Mouse (Mus musculus) liver, embryonic 13.5 days (tissue): Measurements from ENCODE around the gene Crybg2. TPM values are rescaled to one million over a fixed set of nuclear protein-coding genes. Genes with fewer than 3 reads are reported as not detected.

Source experiments
- ATAC-seq: fragments of 200-750 bp; cut with Nextera tagmentation; 2 replicates; pipeline ENCODE4 v1.8.0; 2017; ENCODE audit warnings: low read depth, mild to moderate bottlenecking, moderate number of reproducible peaks, moderate library complexity
- DNase-seq: peaks from one replicate; pipeline ENCODE4 v3.0.0; 2022
- H3K27ac ChIP-seq: fragments of 300-500 bp; sonication (generic); 2 replicates; pipeline ENCODE4 v1.5.1; 2015; ENCODE audit warnings: moderate library complexity, mild to moderate bottlenecking, inconsistent platforms
- H3K27me3 ChIP-seq: fragments of 300-500 bp; sonication (generic); 2 replicates; pipeline ENCODE4 v1.6.1; 2015; ENCODE audit warnings: mild to moderate bottlenecking, inconsistent platforms
- H3K36me3 ChIP-seq: fragments of 300-500 bp; sonication (generic); 2 replicates; pipeline ENCODE4 v1.6.1; 2015; ENCODE audit warnings: mild to moderate bottlenecking, inconsistent platforms
- H3K4me1 ChIP-seq: fragments of 300-500 bp; sonication (generic); replicated peaks from 2 replicates; pipeline ENCODE4 v1.6.1; 2015; ENCODE audit warnings: inconsistent platforms
- H3K4me2 ChIP-seq: fragments of 300-500 bp; sonication (generic); 2 replicates; pipeline ENCODE4 v1.6.1; 2015; ENCODE audit warnings: inconsistent platforms, mild to moderate bottlenecking, moderate library complexity
- H3K4me3 ChIP-seq: fragments of 300-500 bp; sonication (generic); replicated peaks from 2 replicates; pipeline ENCODE4 v1.5.1; 2015; ENCODE audit warnings: mild to moderate bottlenecking, inconsistent platforms
- H3K9ac ChIP-seq: fragments of 300-500 bp; sonication (generic); 2 replicates; pipeline ENCODE4 v1.6.1; 2015; ENCODE audit warnings: mild to moderate bottlenecking, inconsistent platforms
- H3K9me3 ChIP-seq: fragments of 300-500 bp; sonication (generic); replicated peaks from 2 replicates; pipeline ENCODE4 v1.6.1; 2016; ENCODE audit warnings: inconsistent platforms
- WGBS: fragments of 180-500 bp; shearing (Covaris S2); methylation state at CpG from one replicate; pipeline ENCODE4 v1.1.7; 2015; ENCODE audit not compliant: insufficient replicate concordance; 5-methylcytosine and 5-hydroxymethylcytosine counted together
- polyA plus RNA-seq: library from polyadenylated mRNA; unstranded; fragments of >200 nt; fragmentation: Nextera tagmentation; extraction: Ambion mirVana; gene quantifications from 2 replicates; pipeline ENCODE4 v1.2.1, GENCODE M21; 2015

Gene Crybg2
- polyA plus RNA-seq, 1 experiment from 2014 or later, result 0.22 TPM

DNA sequence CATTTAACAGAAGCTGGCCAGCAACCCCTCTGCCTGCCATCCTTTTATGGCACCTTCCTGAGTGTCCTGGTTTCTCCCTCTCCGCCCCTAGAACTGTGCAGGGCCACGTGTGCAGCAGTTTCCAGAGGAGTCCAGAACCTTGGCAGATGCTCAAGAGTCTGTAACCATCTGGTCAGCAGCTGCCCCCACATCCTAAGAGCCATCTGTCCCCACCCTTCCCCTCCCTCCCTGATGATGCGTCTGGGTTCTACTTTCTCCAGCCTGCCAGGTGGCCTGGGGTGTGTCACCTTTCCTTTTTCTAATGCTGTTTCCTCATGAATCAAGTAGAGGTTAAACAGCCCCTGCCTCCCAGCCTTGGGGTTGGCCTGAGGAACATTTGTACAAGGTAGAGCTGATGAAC lies 61.7 kb downstream of the Crybg2 start:
- no peaks in the 10 kb centered on the region for H3K27me3 ChIP-seq
- no peaks in the 10 kb centered on the region for H3K9me3 ChIP-seq
- 64% methylated on average over 3 of the region's 3 CpGs for WGBS
- H3K4me1 ChIP-seq, result peaks cover 70% of the 10 kb centered on the region
- DNase-seq (no peak), ATAC-seq (no peak)
- no peak overlapping the region for H3K9ac ChIP-seq
- no peak overlapping the region for H3K27ac ChIP-seq
- H3K4me3 ChIP-seq, result no peak overlapping the region
- no peaks in the 10 kb centered on the region for H3K36me3 ChIP-seq
- no peak overlapping the region for H3K4me2 ChIP-seq

DNA sequence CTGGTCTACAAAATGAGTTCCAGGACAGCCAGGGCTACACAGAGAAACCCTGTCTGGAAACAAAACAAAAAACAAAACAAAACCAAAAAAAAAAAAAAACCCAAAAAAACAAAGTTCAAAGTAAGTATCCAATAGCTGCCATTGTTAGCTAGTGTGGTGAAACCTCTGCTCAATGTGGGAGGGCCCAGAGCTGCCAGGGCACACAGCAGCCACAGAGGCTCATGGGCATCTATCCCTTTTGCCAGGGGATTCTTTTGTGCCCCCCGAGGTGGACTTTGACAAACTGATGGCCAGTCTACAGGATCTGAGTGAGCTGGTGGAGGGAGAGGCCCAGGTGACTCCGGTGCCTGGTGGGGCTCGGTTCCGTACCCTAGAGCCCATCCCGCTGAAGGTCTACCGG lies 62.5 kb downstream of the Crybg2 start:
- no peak overlapping the region for H3K4me2 ChIP-seq
- peaks cover 70% of the 10 kb centered on the region for H3K4me1 ChIP-seq
- DNase-seq (no peak), ATAC-seq (no peak)
- no peak overlapping the region for H3K9ac ChIP-seq
- no peak overlapping the region for H3K4me3 ChIP-seq
- no peaks in the 10 kb centered on the region for H3K27me3 ChIP-seq
- no peaks in the 10 kb centered on the region for H3K9me3 ChIP-seq
- H3K27ac ChIP-seq, result no peak overlapping the region
- WGBS, result 85% methylated on average over 6 of the region's 6 CpGs
- no peaks in the 10 kb centered on the region for H3K36me3 ChIP-seq

DNA sequence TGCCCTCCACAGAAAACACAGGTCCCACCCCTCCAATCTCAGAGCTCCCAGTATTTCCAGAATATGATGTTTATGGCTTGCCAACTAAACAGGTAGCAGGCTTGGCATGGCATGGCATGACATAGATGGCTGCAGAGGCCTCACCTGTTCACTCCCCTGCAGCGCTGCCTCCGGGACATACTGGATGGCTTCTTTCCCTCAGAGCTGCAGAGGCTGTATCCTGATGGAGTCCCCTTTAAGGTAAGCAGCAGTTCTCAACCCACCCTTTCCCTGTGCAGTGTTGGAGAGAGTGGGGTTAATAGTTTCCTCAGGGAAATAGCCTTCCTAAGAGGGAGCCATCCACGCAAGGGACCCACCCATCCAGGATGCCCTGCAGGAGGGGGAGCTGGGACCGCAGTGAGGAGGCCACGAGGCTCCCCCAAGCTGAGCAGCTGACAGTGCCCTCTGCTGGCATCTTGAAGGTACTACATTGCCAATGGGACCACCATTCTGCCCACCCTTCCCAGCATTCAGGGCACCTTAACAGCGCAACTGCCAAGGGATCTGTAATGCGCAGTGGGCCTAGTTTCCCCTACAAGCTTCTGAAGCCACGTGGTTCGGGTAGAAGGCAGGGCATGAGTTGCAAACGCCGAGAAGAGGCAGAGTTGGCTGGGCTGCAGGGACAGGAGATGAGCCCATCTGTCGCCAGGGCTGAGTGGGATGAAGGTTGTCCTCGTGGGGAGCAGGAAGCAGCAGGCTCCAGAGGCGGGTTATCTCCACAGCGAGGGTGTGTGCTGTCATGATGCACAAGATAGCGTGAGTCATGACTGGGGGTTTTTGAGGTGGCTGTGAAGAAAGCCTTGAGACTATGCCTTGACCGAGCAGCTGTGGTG lies 63.3 kb downstream of the Crybg2 start:
- H3K4me2 ChIP-seq, result peak overlapping the region; percentile 43
- no peaks in the 10 kb centered on the region for H3K27me3 ChIP-seq
- no peak overlapping the region for H3K4me3 ChIP-seq
- WGBS, result 12% methylated on average over 17 of the region's 17 CpGs
- no peak overlapping the region; the same call in 1 of the 2 replicates for H3K27ac ChIP-seq
- no peaks in the 10 kb centered on the region for H3K36me3 ChIP-seq
- peak; percentile 48 for DNase-seq
- H3K9me3 ChIP-seq, result no peaks in the 10 kb centered on the region
- no peak for ATAC-seq
- peak overlapping the region; percentile 49 for H3K9ac ChIP-seq
- peaks cover 72% of the 10 kb centered on the region for H3K4me1 ChIP-seq

DNA sequence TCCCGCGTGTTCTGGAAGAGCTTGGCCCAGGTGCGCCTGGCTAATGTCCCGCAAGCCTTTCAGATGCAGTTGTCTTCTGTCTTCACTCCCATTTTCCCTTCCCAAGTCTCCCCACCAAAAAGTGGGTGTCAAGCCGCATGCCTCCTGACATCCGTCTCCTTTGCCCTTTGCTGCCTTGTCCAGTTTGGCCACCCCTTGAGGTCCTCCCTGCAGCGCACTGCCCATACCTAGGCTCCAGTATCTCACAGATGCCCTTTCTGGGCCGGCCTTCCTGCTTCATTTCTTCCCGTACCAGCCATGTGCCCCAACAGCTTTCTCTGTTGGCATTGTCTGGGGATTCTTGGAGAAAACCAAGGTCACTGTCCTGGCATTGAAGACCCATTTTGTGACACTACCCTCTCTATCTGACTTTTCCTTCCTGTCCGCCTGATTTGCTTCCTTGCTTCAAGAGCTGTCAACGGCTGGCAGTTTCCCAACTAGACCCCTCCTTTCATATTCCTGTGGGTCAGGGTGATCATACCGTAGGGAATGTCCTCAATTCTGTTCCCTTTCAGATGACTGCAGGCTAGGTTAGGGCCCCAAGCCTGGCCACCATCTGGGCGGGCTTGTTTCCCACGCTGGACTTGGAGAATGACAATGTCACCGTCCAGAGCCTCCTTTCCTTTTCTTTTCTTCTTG lies 64.9 kb downstream of the Crybg2 start:
- DNase-seq, result no peak
- 77% methylated on average over 15 of the region's 15 CpGs for WGBS
- H3K27ac ChIP-seq, result no peak overlapping the region

DNA sequence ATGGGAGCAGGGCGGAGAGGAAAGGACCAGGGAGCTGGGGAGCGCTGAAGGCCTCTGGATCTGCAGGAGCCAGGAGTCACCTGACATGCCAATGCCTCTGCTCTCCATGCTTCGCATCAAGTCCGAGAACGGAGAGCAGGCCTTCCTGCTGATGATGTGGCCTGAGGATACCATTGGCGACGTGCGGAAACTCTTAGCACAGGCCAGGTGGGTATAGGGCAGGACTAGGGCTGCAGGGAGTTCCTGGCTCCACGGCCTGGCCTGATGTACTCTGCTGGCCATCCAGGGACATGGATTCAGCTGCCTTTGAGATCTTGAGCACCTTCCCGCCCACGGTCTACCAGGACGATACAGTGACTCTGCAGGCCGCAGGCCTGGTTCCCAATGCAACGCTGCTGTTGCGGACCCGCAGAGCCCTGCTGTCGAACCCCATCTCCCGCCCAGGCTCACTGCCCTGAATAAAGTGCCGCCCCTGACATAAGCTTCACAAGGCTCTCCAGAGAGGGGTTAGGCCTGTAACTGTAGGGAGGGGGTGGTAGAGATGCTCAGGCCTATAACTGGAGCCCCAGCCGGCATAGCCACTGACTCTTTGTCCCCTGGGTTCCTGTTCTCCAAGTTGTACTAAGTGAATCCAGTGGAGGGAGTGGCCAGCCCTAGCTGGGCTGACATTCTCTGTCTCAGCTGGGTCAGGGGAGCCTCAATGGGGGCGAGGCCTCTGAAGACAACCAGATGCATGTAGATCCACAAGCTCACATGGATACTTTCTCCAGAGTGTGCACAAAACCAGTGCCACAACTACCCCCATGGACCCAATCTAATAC lies 65.9 kb downstream of the Crybg2 start:
- Histone ChIP-seq H3K27me3 (no peaks in the 10 kb centered on the region), H3K36me3 (peaks cover 12% of the 10 kb centered on the region), H3K9me3 (no peaks in the 10 kb centered on the region), H3K9ac (no peak overlapping the region), H3K4me1 (peaks cover 69% of the 10 kb centered on the region), H3K4me3 (no peak overlapping the region), H3K4me2 (peak overlapping the region; percentile 87; the same call in 1 of the 2 replicates), H3K27ac (no peak overlapping the region)
- no peak for ATAC-seq
- 85% methylated on average over 21 of the region's 21 CpGs for WGBS
- DNase-seq, result no peak

More for the DNA sequence above, 64.9 kb downstream of the Crybg2 start:
- H3K9me3 ChIP-seq, result no peaks in the 10 kb centered on the region
- H3K4me1 ChIP-seq, result peaks cover 72% of the 10 kb centered on the region
- no peaks in the 10 kb centered on the region for H3K27me3 ChIP-seq
- no peak overlapping the region for H3K4me2 ChIP-seq
- no peak overlapping the region for H3K4me3 ChIP-seq
- no peak overlapping the region for H3K9ac ChIP-seq
- peaks cover 3% of the 10 kb centered on the region; the same call in 1 of the 2 replicates for H3K36me3 ChIP-seq
- no peak for ATAC-seq

DNA sequence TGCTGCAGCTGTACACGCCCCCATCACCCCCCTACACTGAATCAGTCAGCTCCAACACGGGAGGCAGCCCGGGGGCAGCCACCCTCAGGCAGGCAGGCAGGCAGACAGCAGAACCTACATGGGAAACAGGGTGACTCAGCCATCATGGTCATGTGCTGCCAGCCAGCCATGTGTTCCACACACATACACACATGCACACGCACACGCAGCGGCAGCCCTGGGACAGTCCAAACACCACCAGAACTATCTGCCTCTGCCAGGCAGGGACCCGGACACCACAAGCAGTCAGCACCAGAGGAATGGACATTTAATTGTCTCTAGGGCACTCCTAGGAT lies 66.5 kb downstream of the Crybg2 start:
- H3K4me2 ChIP-seq, result peak overlapping the region; percentile 87
- H3K36me3 ChIP-seq, result peaks cover 16% of the 10 kb centered on the region
- DNase-seq, result no peak
- H3K9me3 ChIP-seq, result no peaks in the 10 kb centered on the region
- H3K4me1 ChIP-seq, result peaks cover 72% of the 10 kb centered on the region
- H3K9ac ChIP-seq, result peak overlapping the region; percentile 77; the same call in 1 of the 2 replicates
- H3K27ac ChIP-seq, result no peak overlapping the region
- no peaks in the 10 kb centered on the region for H3K27me3 ChIP-seq
- 0 out of 2 replicates have a peak overlapping the region, but pooled peaks have one; percentile 69 for H3K4me3 ChIP-seq
- 67% methylated on average over 7 of the region's 7 CpGs for WGBS
- no peak for ATAC-seq

DNA sequence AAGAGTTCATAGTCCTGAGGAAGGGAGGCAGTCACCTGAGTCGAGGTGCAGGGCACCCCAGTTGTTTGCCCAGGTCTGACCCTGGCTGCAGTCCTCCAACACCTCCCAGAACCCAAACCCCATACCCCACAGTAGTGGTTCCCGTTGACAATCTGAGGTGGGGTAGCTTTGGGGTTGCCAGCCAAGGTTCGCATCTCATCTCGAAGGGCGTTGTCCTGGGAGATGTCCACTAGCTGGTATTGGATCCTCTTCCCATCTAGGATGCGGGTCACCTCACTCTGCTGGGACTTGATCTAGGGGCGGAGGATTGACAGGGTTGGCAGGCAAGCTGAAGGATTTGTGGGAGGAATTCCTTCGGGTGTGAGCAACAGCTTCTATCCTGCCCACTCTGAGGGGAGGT lies 67.2 kb downstream of the Crybg2 start:
- no peaks in the 10 kb centered on the region for H3K27me3 ChIP-seq
- H3K4me2 ChIP-seq, result peak overlapping the region; percentile 87
- DNase-seq, result no peak
- ATAC-seq, result no peak
- H3K9me3 ChIP-seq, result no peaks in the 10 kb centered on the region
- 41% methylated on average over 8 of the region's 8 CpGs for WGBS
- H3K9ac ChIP-seq, result peak overlapping the region; percentile 77
- H3K4me1 ChIP-seq, result peaks cover 78% of the 10 kb centered on the region
- H3K4me3 ChIP-seq, result peak overlapping the region; percentile 69
- peaks cover 22% of the 10 kb centered on the region for H3K36me3 ChIP-seq
- H3K27ac ChIP-seq, result no peak overlapping the region

DNA sequence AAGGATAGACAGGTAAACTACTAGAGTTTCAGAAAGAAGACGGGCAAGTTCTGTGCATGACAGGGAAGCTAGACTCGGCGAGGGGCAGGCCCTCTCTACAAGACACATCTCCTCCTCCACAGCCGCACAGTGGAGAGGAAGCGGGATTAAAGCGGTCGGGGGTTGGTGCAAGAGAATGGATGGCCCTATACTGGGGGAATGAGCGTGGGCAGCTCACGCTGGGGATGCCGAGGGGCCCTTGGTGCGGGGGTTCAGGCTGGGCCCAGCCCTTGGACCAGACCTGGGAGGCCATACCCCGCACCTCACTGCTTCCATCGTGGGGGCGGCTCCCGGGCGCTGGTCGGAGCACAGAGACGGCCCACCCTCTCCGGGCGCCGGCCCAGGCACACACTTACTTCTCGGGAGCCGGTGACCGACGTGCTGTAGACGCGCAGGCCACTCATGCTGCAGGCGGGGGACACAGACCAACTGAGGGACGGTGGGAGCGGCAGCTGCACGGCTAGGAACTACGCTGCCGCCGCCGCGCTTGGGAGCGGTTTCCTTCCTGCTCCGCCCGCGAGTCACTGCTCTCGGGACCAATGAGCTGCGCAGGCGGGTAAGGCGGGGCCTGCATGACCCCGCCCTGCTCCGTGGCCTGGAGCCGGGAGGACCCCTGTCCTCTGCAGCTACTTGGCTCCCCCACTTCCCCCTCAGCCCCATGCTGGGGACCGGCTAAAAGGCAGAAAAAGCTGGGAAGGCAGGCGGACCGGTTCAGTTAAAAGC lies 67.8 kb downstream of the Crybg2 start, which contains the start of gene Sh3bgrl3:
Sh3bgrl3 (minus strand) TSS at position 569 of the 762 bp plus-strand sequence.
- Histone ChIP-seq H3K9me3 (no peaks in the 10 kb centered on the region), H3K27ac (peak within 1 kb of the TSS; percentile 68), H3K36me3 (peaks cover 22% of the 10 kb centered on the region), H3K27me3 (no peaks in the 10 kb centered on the region), H3K9ac (peak within 1 kb of the TSS; percentile 77), H3K4me1 (peaks cover 84% of the 10 kb centered on the region), H3K4me2 (peak within 1 kb of the TSS; percentile 87), H3K4me3 (peak within 1 kb of the TSS; percentile 69)
- under 1% methylated on average over 50 of the region's 50 CpGs for WGBS
- ATAC-seq (peak; percentile 89), DNase-seq (peak; percentile 81)

DNA sequence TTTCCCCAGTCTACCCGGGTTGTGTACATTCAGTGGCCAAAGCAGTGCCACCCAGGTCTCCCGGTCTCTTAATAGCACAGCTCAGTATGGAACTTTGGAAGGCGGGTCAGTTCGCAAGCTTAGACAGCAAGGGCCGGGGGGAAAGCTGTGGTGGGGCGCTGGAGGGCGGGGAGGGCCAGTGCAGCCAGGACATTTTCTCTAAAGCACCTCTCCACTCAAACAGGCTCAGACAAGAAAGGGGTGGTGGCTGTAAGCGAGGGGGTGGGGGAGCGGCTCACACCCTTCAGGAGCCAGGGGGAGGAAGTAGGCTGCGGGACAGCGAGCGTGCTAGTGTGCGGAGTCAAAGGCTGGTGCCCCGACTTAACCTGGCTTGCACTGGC lies 68.4 kb downstream of the Crybg2 start:
- Histone ChIP-seq H3K4me3 (peak overlapping the region; percentile 69), H3K27me3 (no peaks in the 10 kb centered on the region), H3K36me3 (peaks cover 22% of the 10 kb centered on the region), H3K27ac (peak overlapping the region; percentile 68), H3K4me1 (peaks cover 80% of the 10 kb centered on the region), H3K4me2 (peak overlapping the region; percentile 87), H3K9me3 (no peaks in the 10 kb centered on the region), H3K9ac (peak overlapping the region; percentile 77)
- DNase-seq (no peak), ATAC-seq (peak; percentile 62)
- under 1% methylated on average over 14 of the region's 14 CpGs for WGBS

DNA sequence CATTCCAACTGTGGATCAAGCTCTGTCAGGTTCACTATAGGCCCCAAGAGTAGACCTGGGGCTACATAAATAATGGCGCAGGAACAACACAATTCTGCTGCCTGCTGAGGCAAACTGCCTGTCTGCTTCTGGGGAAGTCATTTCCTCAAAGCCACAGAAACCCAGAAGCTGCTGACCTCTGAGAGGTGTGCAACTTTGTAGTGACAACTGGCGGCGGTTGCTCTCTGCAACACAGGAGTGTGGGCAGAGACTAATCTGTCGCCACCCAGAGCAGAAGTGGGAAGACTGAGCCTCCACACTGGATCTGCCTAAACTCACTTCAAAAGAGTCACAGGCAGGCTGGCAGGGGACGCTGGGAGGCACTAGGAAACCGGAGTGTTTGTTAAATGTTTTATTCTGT lies 68.9 kb downstream of the Crybg2 start:
- H3K4me1 ChIP-seq, result peaks cover 75% of the 10 kb centered on the region
- no peak for ATAC-seq
- no peak for DNase-seq
- H3K27me3 ChIP-seq, result no peaks in the 10 kb centered on the region
- peak overlapping the region; percentile 69 for H3K4me3 ChIP-seq
- peak overlapping the region; percentile 68 for H3K27ac ChIP-seq
- H3K4me2 ChIP-seq, result peak overlapping the region; percentile 87
- H3K9ac ChIP-seq, result peak overlapping the region; percentile 77
- 17% methylated on average over 6 of the region's 6 CpGs for WGBS
- no peaks in the 10 kb centered on the region for H3K9me3 ChIP-seq
- peaks cover 22% of the 10 kb centered on the region for H3K36me3 ChIP-seq
